Mouse (Mus musculus) MEL (cell line): ENCODE data around the gene Vps13d.

Experiments
- CTCF ChIP-seq, 3 experiments: IDR thresholded peaks in 2 of 3; conservative IDR thresholded peaks in 1 of 3; 2 replicates each; pipeline ENCODE4 v1.5.1; 2011 to 2012; ENCODE audit warnings: low read length in 3 of 3, low read depth in 2 of 3, mild to moderate bottlenecking in 2 of 3, improper control_type of control experiment in 1 of 3, inconsistent platforms in 1 of 3, mixed read lengths in 1 of 3, moderate library complexity in 1 of 3; ENCODE audit not compliant: control insufficient read depth in 1 of 3, insufficient read depth in 1 of 3, poor library complexity in 1 of 3, severe bottlenecking in 1 of 3
- MAX ChIP-seq: IDR thresholded peaks from 2 replicates; pipeline ENCODE4 v1.6.1; 2011; ENCODE audit warnings: low read length, improper control_type of control experiment
- RCOR1 ChIP-seq: IDR thresholded peaks from 2 replicates; pipeline ENCODE4 v1.6.1; 2012; ENCODE audit warnings: low read depth, mild to moderate bottlenecking, inconsistent platforms, low read length, improper control_type of control experiment

DNA sequence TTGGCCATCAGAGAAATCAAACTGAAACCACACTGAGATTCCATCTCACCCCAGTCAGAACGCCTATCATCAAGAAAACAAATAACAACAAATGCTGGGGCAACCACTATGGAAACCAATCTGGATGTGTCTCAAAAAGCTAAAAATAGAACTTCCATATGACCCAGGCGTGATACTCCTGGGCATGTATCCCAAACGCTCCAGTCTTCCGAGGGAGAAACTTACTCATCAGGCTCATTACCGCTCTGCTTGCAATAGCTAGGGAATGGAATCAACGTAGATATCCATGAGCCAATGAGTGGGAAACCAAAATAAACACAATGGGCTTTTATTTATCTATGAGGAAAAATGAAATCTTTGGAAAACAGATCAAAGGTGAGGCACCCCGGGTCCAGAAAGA lies 242.9 kb downstream of the Vps13d start:
- TF ChIP-seq MAX, result no peak
- no peak for TF ChIP-seq CTCF (IDR thresholded peaks at IDR 0.05 in 2 of 3, conservative IDR thresholded peaks at IDR 0.05 in 1 of 3; ENCODE audit: control insufficient read depth in 1 of 3, insufficient read depth in 1 of 3, low read depth in 2 of 3, low read length in 3 of 3, poor library complexity in 1 of 3, severe bottlenecking in 1 of 3)
- no peak for TF ChIP-seq RCOR1
